Mouse (Mus musculus) MEL (cell line): ENCODE measurements around the gene Dnase1l3. TPM values are rescaled to one million over a fixed set of nuclear protein-coding genes. Genes with fewer than 3 reads are reported as not detected.

ENCODE experiments used
- DNase-seq: peaks from one replicate; pipeline ENCODE4 v3.0.0; 2011; ENCODE audit warnings: low read depth, low spot score
- H3K27ac ChIP-seq: 2 replicates; pipeline ENCODE4 v1.5.1; 2012; ENCODE audit warnings: low read depth, mild to moderate bottlenecking, control low read depth, low read length, moderate library complexity; ENCODE audit not compliant: control insufficient read depth
- H3K27me3 ChIP-seq, 2 experiments: fragments of 150-350 bp in 1 of 2; sonication (generic) in 1 of 2; 2 replicates each; pipeline ENCODE4 v1.6.1; 2012; ENCODE audit warnings: low read length in 2 of 2, mild to moderate bottlenecking in 2 of 2, improper control_type of control experiment in 1 of 2, moderate library complexity in 1 of 2; ENCODE audit not compliant: insufficient read depth in 2 of 2, control insufficient read depth in 1 of 2
- H3K36me3 ChIP-seq, 2 experiments: 2 replicates each; pipeline ENCODE4 v1.6.1; 2012 to 2014; ENCODE audit warnings: low read length in 2 of 2, improper control_type of control experiment in 1 of 2, inconsistent platforms in 1 of 2, mild to moderate bottlenecking in 1 of 2; ENCODE audit not compliant: insufficient read depth in 2 of 2, control insufficient read depth in 1 of 2
- H3K4me1 ChIP-seq, 2 experiments: fragments of 150-350 bp in 1 of 2; sonication (generic) in 1 of 2; 2 replicates each; pipeline ENCODE4 v1.6.1; 2012; ENCODE audit warnings: low read length in 2 of 2, improper control_type of control experiment in 1 of 2, mild to moderate bottlenecking in 1 of 2; ENCODE audit not compliant: insufficient read depth in 2 of 2, control insufficient read depth in 1 of 2
- H3K4me3 ChIP-seq, 2 experiments: fragments of 150-350 bp in 1 of 2; sonication (generic) in 1 of 2; 2 replicates each; pipeline ENCODE4 v1.5.1; 2012; ENCODE audit warnings: low read depth in 2 of 2, low read length in 2 of 2, mild to moderate bottlenecking in 2 of 2, moderate library complexity in 2 of 2, control low read depth in 1 of 2, improper control_type of control experiment in 1 of 2; ENCODE audit not compliant: control insufficient read depth in 1 of 2, insufficient read depth in 1 of 2
- H3K79me2 ChIP-seq: 2 replicates; pipeline ENCODE4 v1.6.1; 2012; ENCODE audit warnings: mild to moderate bottlenecking, low read length, moderate library complexity; ENCODE audit not compliant: control insufficient read depth, poor library complexity, insufficient read depth
- H3K9ac ChIP-seq: 2 replicates; pipeline ENCODE4 v1.6.1; 2012; ENCODE audit warnings: low read depth, mild to moderate bottlenecking, control low read depth, low read length, moderate library complexity; ENCODE audit not compliant: control insufficient read depth, poor library complexity, severe bottlenecking
- H3K9me3 ChIP-seq: fragments of 150-350 bp; sonication (generic); replicated peaks from 2 replicates; pipeline ENCODE4 v1.6.1; 2012; ENCODE audit warnings: mild to moderate bottlenecking, low read length, improper control_type of control experiment, moderate library complexity; ENCODE audit not compliant: insufficient read depth
- GABPA ChIP-seq: IDR thresholded peaks from 2 replicates; pipeline ENCODE4 v1.6.1; 2012; ENCODE audit warnings: low read depth, mild to moderate bottlenecking, inconsistent platforms, low read length, improper control_type of control experiment, moderate library complexity
- HCFC1 ChIP-seq: IDR thresholded peaks from 2 replicates; pipeline ENCODE4 v1.6.1; 2012; ENCODE audit warnings: low read depth, mild to moderate bottlenecking, inconsistent platforms, low read length, improper control_type of control experiment, moderate library complexity
- MAFK ChIP-seq: IDR thresholded peaks from 2 replicates; pipeline ENCODE4 v1.6.1; 2011; ENCODE audit warnings: low read depth, mild to moderate bottlenecking, low read length, improper control_type of control experiment, borderline replicate concordance
- MAZ ChIP-seq: IDR thresholded peaks from 2 replicates; pipeline ENCODE4 v1.6.1; 2012; ENCODE audit warnings: low read depth, mild to moderate bottlenecking, inconsistent platforms, low read length, improper control_type of control experiment
- MXI1 ChIP-seq: IDR thresholded peaks from 2 replicates; pipeline ENCODE4 v1.6.1; 2011; ENCODE audit warnings: mild to moderate bottlenecking, low read depth, low read length, improper control_type of control experiment
- MYC ChIP-seq: IDR thresholded peaks from 2 replicates; pipeline ENCODE4 v1.6.1; 2011; ENCODE audit warnings: low read depth, mild to moderate bottlenecking, low read length, improper control_type of control experiment, moderate library complexity
- NRF1 ChIP-seq: IDR thresholded peaks from 2 replicates; pipeline ENCODE4 v1.6.1; 2014; ENCODE audit warnings: low read depth, mild to moderate bottlenecking, inconsistent platforms, low read length, improper control_type of control experiment, moderate library complexity; ENCODE audit not compliant: poor library complexity, insufficient read depth, severe bottlenecking
- POLR2A ChIP-seq, 2 experiments: IDR thresholded peaks; 2 replicates each; pipeline ENCODE4 v1.6.1; 2011 to 2012; ENCODE audit warnings: low read length in 2 of 2, mild to moderate bottlenecking in 2 of 2, control low read depth in 1 of 2, improper control_type of control experiment in 1 of 2, low read depth in 1 of 2, moderate library complexity in 1 of 2; ENCODE audit not compliant: control insufficient read depth in 1 of 2, insufficient read depth in 1 of 2, poor library complexity in 1 of 2
- POLR2AphosphoS5 ChIP-seq: IDR thresholded peaks from 2 replicates; pipeline ENCODE4 v1.6.1; 2012; ENCODE audit warnings: low read depth, borderline replicate concordance, mild to moderate bottlenecking, inconsistent platforms, low read length, moderate library complexity, mixed read lengths
- SIN3A ChIP-seq: IDR thresholded peaks from 2 replicates; pipeline ENCODE4 v1.6.1; 2012; ENCODE audit warnings: low read length, improper control_type of control experiment, inconsistent platforms
- TAL1 ChIP-seq: IDR thresholded peaks from 2 replicates; pipeline ENCODE4 v1.6.1; 2012; ENCODE audit warnings: mild to moderate bottlenecking, inconsistent platforms, low read length, moderate library complexity, mixed read lengths
- UBTF ChIP-seq: IDR thresholded peaks from 2 replicates; pipeline ENCODE4 v1.6.1; 2012; ENCODE audit warnings: low read depth, mild to moderate bottlenecking, inconsistent platforms, low read length, improper control_type of control experiment, moderate library complexity, borderline replicate concordance; ENCODE audit not compliant: insufficient read depth
- USF2 ChIP-seq, 2 experiments: IDR thresholded peaks; 2 replicates each; pipeline ENCODE4 v1.6.1; 2011 to 2012; ENCODE audit warnings: improper control_type of control experiment in 2 of 2, low read length in 2 of 2, borderline replicate concordance in 1 of 2, inconsistent platforms in 1 of 2, low read depth in 1 of 2, mild to moderate bottlenecking in 1 of 2; ENCODE audit not compliant: insufficient read depth in 1 of 2
- ZMIZ1 ChIP-seq: IDR thresholded peaks from 2 replicates; pipeline ENCODE4 v1.6.1; 2012; ENCODE audit warnings: low read depth, mild to moderate bottlenecking, inconsistent platforms, low read length, improper control_type of control experiment, moderate library complexity
- ZNF384 ChIP-seq: IDR thresholded peaks from 2 replicates; pipeline ENCODE4 v1.6.1; 2012; ENCODE audit warnings: low read depth, mild to moderate bottlenecking, inconsistent platforms, low read length, improper control_type of control experiment
- polyA plus RNA-seq, 2 experiments: library from polyadenylated mRNA; stranded (reverse) in 1 of 2; unstranded in 1 of 2; fragments of >175 nt in 1 of 2; fragments of >200 nt in 1 of 2; gene quantifications; 2 replicates each; pipeline versions ENCODE4 v1.2.1 to v1.2.4; 2012; ENCODE audit warnings: low replicate concordance in 2 of 2, low read depth in 1 of 2; ENCODE audit not compliant: insufficient read length in 2 of 2, insufficient read depth in 1 of 2, missing spikeins in 1 of 2
- total RNA-seq: library from RNA; depleted of rRNA; stranded (reverse); fragments of 300-350 nt; gene quantifications from 2 replicates; pipeline ENCODE4 v1.2.3, GENCODE M21; 2012

Dnase1l3 gene
- total and polyA plus RNA-seq, 3 experiments, result not detected

DNA sequence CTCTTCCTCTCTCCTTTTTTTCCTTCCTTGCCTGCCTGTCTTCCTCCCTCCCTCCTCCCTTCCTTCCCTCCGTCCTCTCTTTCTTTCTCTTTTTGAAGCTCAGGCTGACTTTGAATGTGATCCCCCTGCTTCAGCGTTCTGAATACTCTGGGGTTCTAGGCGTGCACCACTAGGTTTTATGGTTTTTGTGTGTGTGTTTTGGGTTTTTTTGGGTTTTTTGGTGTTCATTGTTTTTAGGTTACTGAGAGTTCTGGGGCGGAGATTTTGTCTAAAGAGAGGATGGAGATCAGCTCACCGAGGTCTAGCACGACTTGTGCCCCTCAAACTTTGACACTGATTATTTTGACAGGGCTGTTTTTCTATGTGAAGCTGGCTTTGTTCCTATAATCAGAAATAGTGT lies 17.6 kb upstream of the Dnase1l3 start:
- Histone ChIP-seq H3K79me2 (no peaks in the 10 kb centered on the region), H3K27ac (no peak overlapping the region), H3K9ac (no peak overlapping the region), H3K9me3 (no peaks in the 10 kb centered on the region), H3K4me3 (no peak overlapping the region), H3K27me3 (0 out of 4 replicates have a peak, but pooled peaks cover 0 to 4% of the 10 kb centered on the region in 2 experiments), H3K36me3 (no peaks in the 10 kb centered on the region), H3K4me1 (no peaks in the 10 kb centered on the region)
- TF ChIP-seq ZMIZ1 (no peak), MYC (no peak)
- DNase-seq, result no peak

GRCm38 (mm10) chr14:8011297-8011696 lies 16.9 kb upstream of the Dnase1l3 start:
- DNase-seq, result no peak
- no peak overlapping the region for H3K4me3 ChIP-seq
- no peaks in the 10 kb centered on the region for H3K9me3 ChIP-seq
- no peaks in the 10 kb centered on the region for H3K4me1 ChIP-seq
- H3K9ac ChIP-seq, result no peak overlapping the region
- TF ChIP-seq POLR2A (IDR thresholded peaks at IDR 0.05; ENCODE audit: control insufficient read depth in 1 of 2, insufficient read depth in 1 of 2, low read depth in 1 of 2, low read length in 2 of 2, poor library complexity in 1 of 2) (no peak), USF2 (IDR thresholded peaks at IDR 0.05; ENCODE audit: borderline replicate concordance in 1 of 2, insufficient read depth in 1 of 2, low read depth in 1 of 2, low read length in 2 of 2) (no peak), ZNF384 (no peak), POLR2AphosphoS5 (no peak), MAZ (no peak), SIN3A (no peak), HCFC1 (no peak), MAFK (no peak), MYC (no peak), NRF1 (no peak), UBTF (no peak), GABPA (no peak), MXI1 (no peak), TAL1 (no peak)
- TF ChIP-seq, all 39 proteins: peak for 0
- no peak overlapping the region for H3K27ac ChIP-seq
- H3K79me2 ChIP-seq, result no peaks in the 10 kb centered on the region
- H3K36me3 ChIP-seq, result no peaks in the 10 kb centered on the region
- 0 out of 4 replicates have a peak, but pooled peaks cover 0 to 4% of the 10 kb centered on the region in 2 experiments for H3K27me3 ChIP-seq
